Mouse (Mus musculus) heart, adult 11 months (tissue): ENCODE measurements around the gene Dnajc1.

Experiments used
- DNase-seq: peaks from one replicate; pipeline ENCODE4 v3.0.0; 2022

The Dnajc1 gene

DNA sequence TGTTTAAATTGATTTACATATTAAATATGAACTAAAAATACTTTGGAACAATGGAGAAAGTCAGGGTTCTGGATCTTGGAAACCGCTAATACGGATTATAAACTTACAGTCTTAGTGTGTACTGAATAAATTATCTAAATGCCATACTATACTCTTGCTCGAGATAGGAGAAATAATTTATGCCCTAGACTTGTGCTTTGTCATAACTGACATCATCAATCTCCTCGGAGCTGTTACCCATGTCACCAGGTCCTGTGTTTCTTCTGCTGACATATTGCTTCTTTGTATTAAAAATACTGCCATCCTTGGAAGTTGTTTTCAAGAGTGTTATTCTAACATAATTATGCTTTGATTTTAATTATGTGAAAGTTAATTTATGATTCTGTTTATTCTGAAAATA lies 197.3 kb downstream of the Dnajc1 start:
- no peak for DNase-seq

DNA sequence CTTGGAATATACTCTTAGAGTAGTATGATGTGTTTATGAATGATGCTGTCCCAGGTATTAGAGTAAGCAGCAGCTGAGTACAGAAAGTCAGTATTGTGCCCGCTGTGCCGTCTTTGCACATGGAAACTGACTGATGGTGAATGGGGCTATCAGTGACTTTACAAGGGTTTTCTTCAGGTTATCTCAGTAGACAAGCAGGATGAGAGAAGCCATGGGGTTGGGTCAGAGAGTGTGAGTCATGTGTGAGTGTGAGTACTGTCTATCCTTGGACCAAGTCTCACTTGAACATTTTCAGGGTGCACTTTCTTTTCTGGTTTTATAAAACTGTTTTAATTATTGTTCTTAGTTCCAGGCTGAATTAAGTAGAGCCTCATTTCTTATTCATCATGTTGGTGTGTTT lies 204.3 kb downstream of the Dnajc1 start:
- DNase-seq, result no peak

DNA sequence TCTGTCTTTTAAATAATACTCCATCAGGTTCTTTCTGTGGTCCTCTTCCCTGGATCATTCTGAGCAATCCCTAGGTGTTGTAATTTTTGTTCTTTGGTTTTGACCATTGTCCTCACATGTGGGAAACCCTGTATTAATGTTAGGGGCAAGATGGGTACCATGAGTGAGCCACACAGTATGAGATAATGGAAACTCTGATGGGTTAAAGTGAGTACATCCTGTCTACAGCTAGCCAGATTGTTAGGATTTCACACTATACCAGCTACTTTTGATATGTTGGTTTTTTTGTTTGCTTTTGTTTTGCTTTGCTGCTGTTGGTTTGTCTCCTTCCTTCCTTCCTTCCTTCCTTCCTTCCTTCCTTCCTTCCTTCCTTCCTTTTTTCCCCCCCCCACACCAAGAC lies 209.6 kb downstream of the Dnajc1 start:
- no peak for DNase-seq

DNA sequence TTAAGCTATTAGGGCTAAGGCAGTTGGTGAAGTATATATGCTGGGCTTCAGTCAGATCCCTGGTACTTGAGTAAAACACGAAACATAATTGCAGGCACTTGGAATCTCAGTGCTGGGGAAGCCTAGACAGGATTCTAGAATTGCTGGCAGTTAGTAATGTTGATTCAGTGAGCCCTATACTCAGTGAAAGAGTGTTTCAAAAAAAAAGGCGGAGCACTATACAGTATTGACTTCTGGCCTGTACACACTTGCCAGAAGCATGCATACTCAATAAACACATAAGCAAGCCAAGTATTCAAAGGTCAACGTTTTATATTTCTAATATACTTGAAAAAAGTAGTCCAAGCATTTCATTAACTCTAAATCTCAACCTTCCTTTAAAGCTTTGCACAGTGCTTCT lies 211.0 kb downstream of the Dnajc1 start:
- DNase-seq, result no peak

DNA sequence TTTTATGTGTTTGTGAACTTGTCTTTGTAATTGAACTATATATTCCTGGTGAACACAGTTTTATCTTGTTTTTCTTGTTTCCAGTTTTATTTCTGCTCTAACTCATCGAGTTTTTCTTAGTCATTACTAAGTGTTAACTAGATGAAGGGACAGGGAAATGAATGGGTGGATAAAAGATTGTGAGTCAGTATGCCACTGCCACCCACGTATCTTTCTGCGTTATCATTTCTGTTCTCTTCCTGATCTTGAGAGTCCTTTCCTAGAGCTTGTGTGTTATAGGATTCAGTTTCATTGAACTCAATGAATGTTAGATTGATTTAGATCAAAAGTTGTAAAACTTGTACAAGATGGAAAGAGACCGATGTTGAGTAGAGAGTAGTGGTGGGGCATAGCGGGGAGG lies 212.3 kb downstream of the Dnajc1 start:
- no peak for DNase-seq

DNA sequence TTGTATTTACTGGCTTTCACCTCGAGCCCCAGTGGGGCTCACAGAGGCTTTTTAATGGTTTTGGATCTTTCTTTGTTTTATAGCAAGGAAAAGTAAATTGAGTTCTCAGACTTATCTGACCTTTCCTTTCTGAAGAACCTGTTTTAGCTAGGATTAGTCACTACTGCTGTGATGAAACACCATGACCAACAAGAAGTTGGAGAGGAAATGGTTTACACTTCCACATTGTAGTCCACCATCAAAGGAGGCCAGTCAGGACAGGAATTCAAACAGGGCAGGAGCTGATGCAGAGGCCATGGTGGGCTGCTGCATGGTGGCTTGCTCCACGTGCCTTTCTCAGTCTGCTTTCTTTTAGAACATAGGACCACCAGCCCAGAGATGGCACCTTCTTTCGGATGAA lies 216.4 kb downstream of the Dnajc1 start:
- peak; percentile 50 for DNase-seq

DNA sequence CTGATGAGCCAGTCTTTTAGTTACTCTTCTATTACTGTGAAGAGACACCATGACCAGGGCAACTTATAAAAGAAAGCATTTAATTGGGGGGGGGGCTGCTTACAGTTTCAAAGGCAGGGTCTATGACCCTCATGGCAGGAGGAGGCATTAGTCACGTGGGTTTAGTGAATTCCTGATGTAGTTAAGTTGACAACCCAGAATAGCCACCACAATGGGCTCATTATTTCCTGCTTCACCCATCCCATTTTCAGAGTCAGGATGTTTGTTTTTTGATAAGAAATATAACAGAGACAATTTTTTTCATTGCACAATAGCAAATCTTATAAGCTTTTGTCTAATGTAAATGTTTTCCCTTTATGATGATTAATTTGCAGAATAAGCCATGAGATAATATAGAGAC lies 217.4 kb downstream of the Dnajc1 start:
- no peak for DNase-seq

DNA sequence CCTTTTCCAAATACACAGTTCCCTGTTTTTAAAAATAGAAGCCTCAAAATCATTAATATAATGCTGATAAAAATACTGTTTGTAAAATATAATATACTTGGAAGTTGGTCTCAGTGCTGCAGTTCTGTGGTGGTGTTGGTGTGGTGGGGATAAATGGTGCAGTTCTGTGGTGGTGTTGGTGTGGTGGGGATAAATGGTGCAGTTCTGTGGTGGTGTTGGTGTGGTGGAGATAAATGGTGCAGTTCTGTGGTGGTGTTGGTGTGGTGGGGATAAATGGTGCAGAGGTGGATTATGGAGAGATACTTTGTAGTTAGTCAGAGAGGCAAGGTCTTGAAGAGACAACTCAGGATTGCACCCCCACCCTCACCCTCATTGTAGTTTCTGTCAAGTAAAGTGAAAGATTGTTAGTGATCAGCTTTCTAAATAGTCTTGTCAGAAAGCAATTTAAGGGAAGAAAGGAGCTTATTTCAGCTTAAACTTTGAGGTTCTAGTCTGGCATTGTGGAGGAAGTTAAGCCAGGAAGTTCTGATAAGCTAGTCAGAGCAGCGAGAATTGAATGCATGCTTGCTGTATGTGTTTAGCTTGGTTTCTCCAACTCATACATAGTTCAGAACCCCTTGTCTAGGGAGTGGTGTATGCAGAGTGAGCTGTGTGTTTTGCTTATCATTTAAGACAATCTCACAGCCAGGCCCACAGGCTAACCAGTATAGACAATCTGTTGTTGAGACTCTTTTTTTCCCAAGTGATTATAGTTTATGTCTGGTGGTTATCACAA lies 223.3 kb downstream of the Dnajc1 start:
- no peak for DNase-seq

DNA sequence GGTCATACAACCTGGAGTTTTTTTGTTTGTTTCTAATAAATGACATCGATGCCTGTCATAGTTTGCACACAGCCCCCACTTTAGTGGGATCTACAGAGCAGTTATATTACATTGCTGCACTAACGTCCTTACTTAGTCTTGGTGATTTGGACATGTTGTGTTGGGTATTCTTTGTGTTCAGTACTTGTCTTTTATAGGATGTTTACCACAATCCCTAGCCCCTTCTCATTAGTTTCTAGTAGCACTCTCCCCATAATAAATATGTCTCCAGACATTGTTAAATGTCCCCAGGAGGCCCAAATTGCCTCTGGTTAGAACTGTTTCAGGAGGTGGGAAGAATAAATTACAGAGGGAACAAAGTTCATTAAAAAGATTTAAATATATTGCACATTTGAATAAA lies 227.1 kb downstream of the Dnajc1 start:
- DNase-seq, result no peak

DNA sequence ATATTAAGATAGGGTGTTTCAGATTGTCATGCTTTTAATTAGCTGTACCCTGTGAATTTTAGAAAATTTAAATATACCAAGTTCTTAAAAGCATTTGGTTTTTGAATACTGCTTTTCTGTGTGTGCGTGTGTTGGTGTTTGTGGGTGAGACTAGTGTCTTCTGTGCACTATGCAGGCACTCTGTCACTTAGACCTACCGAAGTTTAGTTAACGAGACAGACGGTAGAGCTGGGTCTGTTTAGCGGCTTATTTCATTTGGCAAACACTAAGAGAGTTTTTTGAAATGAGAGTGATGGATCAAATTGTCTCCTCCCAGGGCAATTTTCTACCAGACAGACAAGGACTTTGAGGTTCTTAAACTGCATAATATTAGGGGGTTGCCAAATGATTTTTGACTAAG lies 231.6 kb downstream of the Dnajc1 start:
- DNase-seq, result no peak

DNA sequence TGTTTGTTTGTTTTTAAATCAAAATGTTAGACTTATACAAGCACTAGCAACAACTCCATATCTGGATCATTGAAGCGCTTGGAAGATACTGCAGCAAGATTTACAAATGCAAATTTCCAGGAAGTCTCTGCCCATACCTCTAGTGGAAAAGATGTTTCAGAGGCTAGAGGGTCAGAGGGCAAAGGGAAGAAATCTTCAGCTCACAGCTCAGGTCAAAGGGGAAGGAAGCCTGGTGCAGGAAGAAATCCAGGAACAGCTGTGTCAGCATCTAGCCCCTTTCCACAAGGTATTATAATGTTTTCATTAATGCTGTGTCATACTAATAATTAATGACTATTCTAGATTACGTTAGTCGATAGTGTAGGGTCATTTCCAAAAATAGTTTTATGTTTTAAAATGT lies 233.2 kb downstream of the Dnajc1 start:
- no peak for DNase-seq

DNA sequence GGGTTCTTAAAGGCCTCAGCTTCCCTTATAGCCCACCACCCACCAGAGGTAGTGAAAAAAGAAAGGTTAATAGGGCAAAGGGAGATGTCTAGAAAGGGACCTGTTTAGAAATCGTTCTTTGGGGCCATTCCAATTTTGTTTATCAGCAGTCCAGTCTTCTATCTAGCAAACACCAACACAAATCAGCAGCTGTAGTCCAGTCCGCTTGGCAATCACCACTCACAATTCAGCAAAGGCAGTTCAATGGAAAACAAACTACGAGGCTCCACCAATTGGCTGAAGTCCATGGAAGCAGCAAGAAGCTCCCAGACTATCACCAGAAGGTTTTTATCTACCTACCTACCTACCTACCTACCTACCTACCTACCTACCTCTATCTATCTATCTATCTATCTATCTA lies 236.5 kb downstream of the Dnajc1 start:
- DNase-seq, result no peak
